ENCODE assay signal across 12 mouse cellular contexts in the genomic region with DNA sequence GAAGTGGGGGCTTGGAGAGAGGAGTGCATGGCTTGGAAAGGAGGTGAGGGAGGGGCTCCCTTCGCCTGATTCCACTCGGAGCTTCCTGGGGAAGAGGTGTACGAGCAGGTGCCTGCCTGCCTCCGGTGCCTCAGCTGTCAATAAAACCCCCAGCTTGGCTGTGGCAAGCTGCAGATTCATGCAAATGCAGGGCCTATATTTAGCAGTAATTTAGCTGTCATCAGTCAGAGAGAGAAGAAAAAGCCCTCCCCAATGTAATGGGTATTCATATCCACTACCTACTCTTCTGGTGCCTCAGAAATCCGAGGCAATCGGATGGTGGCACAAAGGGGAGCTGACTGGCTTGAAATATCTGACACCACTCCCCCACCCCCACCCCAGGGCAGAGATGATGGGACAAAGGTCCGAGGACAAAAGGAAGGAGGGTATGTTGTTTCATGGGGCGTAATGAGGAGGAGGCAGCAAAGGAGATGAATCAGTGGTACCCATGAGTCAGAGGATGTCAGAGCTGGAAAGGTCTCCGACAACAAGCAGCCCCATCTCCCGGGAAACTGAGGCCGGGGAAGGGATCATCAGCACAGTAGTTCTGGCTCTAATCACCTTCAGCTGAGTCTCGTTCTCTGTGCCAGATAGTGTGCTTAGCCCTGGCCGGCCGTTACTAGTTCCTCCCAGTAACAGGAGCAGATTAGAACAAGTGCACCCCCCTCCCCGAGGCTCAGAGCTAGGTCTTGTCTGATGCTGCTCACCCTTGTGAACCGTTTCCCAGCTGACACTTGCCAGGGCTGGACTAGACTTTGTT.
DNase-seq lines count a peak whose midpoint lies in the region; ATAC-seq lines count a peak whose summit lies in the region.
"Had no signal": no experiment of that assay in that cellular context is flagged by ENCODE, and none has a peak within 500 bp of the region (broad histone marks: within the 10 kb centered on the region; RNA-seq: fewer than 3 reads in every experiment).

No protein-coding gene starts in this region.

- WGBS in embryonic facial prominence, embryonic 15.5 days = 55% methylated on average over 16 of the region's 16 CpGs
- WGBS in embryonic facial prominence, embryonic 10.5 days = 64% methylated on average over 16 of the region's 16 CpGs
- 45% methylated on average over 16 of the region's 16 CpGs for WGBS in midbrain, embryonic 14.5 days
- 63% methylated on average over 16 of the region's 16 CpGs for WGBS in midbrain, embryonic 11.5 days

- no peak overlapping the region for H3K4me2 ChIP-seq in embryonic facial prominence, embryonic 15.5 days (replicated peaks)
- no peak overlapping the region for H3K4me2 ChIP-seq in midbrain, embryonic 14.5 days (ENCODE audit: low read length)
- no peak overlapping the region for H3K4me2 ChIP-seq in midbrain, embryonic 11.5 days
- H3K4me2 ChIP-seq: liver, embryonic 12.5 days had no signal

- H3K36me3 ChIP-seq in embryonic facial prominence, embryonic 15.5 days = no peaks in the 10 kb centered on the region
- H3K36me3 ChIP-seq in embryonic facial prominence, embryonic 10.5 days (replicated peaks) = no peaks in the 10 kb centered on the region
- no peaks in the 10 kb centered on the region for H3K36me3 ChIP-seq in midbrain, embryonic 14.5 days (ENCODE audit: control insufficient read depth, insufficient read depth, low read length)
- no peaks in the 10 kb centered on the region for H3K36me3 ChIP-seq in midbrain, embryonic 11.5 days (ENCODE audit: control insufficient read depth, insufficient read depth, low read length)
- H3K36me3 ChIP-seq: heart, embryonic 10.5 days; liver, embryonic 12.5 days had no signal

- no peaks in the 10 kb centered on the region for H3K27me3 ChIP-seq in embryonic facial prominence, embryonic 15.5 days
- no peaks in the 10 kb centered on the region for H3K27me3 ChIP-seq in embryonic facial prominence, embryonic 10.5 days (replicated peaks; ENCODE audit: low read depth, poor library complexity, severe bottlenecking)
- H3K27me3 ChIP-seq in midbrain, embryonic 14.5 days (ENCODE audit: control insufficient read depth, insufficient read depth, low read length) = no peaks in the 10 kb centered on the region
- no peaks in the 10 kb centered on the region for H3K27me3 ChIP-seq in midbrain, embryonic 11.5 days (ENCODE audit: control insufficient read depth, insufficient read depth, low read length)
- H3K27me3 ChIP-seq: liver, embryonic 12.5 days had no signal

- peak; percentile 43; the same call in 1 of the 2 replicates for ATAC-seq in embryonic facial prominence, embryonic 15.5 days (ENCODE audit: insufficient number of reproducible peaks, low FRiP score, low TSS enrichment, low read depth)
- no peak for ATAC-seq in midbrain, embryonic 14.5 days (ENCODE audit: low FRiP score, low TSS enrichment)
- no peak for ATAC-seq in midbrain, embryonic 11.5 days (ENCODE audit: low FRiP score)
- ATAC-seq: activated CD4-positive, CD25-positive, alpha-beta regulatory T cell, adult 4 months; liver, embryonic 12.5 days had no signal

- no peaks in the 10 kb centered on the region for H3K4me1 ChIP-seq in embryonic facial prominence, embryonic 15.5 days
- 0 out of 2 replicates have a peak, but pooled peaks cover 3% of the 10 kb centered on the region for H3K4me1 ChIP-seq in embryonic facial prominence, embryonic 10.5 days
- 0 out of 2 replicates have a peak, but pooled peaks cover 3% of the 10 kb centered on the region for H3K4me1 ChIP-seq in midbrain, embryonic 14.5 days (ENCODE audit: control insufficient read depth, insufficient read depth, low read length)
- H3K4me1 ChIP-seq in midbrain, embryonic 11.5 days (ENCODE audit: control insufficient read depth, insufficient read depth, low read length) = no peaks in the 10 kb centered on the region
- H3K4me1 ChIP-seq: heart, embryonic 10.5 days; liver, embryonic 12.5 days had no signal

- no peaks in the 10 kb centered on the region for H3K9me3 ChIP-seq in embryonic facial prominence, embryonic 15.5 days (replicated peaks)
- H3K9me3 ChIP-seq in embryonic facial prominence, embryonic 10.5 days = no peaks in the 10 kb centered on the region
- H3K9me3 ChIP-seq in midbrain, embryonic 14.5 days (ENCODE audit: control insufficient read depth, low read length) = no peaks in the 10 kb centered on the region
- no peaks in the 10 kb centered on the region for H3K9me3 ChIP-seq in midbrain, embryonic 11.5 days (ENCODE audit: control insufficient read depth, low read length)
- H3K9me3 ChIP-seq: heart, embryonic 10.5 days had no signal

- no peak overlapping the region for H3K4me3 ChIP-seq in embryonic facial prominence, embryonic 15.5 days (replicated peaks)
- H3K4me3 ChIP-seq in embryonic facial prominence, embryonic 10.5 days = no peak overlapping the region
- no peak overlapping the region for H3K4me3 ChIP-seq in midbrain, embryonic 14.5 days (replicated peaks; ENCODE audit: low read depth, low read length)
- no peak overlapping the region for H3K4me3 ChIP-seq in midbrain, embryonic 11.5 days (ENCODE audit: low read depth, low read length)
- H3K4me3 ChIP-seq: heart, embryonic 10.5 days; liver, embryonic 12.5 days had no signal

- no peak overlapping the region for H3K9ac ChIP-seq in embryonic facial prominence, embryonic 15.5 days
- no peak overlapping the region for H3K9ac ChIP-seq in midbrain, embryonic 14.5 days (replicated peaks; ENCODE audit: low read length)
- H3K9ac ChIP-seq in midbrain, embryonic 11.5 days (ENCODE audit: low read length) = no peak overlapping the region
- H3K9ac ChIP-seq: liver, embryonic 12.5 days had no signal

- H3K27ac ChIP-seq in embryonic facial prominence, embryonic 15.5 days (replicated peaks) = no peak overlapping the region
- no peak overlapping the region for H3K27ac ChIP-seq in embryonic facial prominence, embryonic 10.5 days (replicated peaks)
- no peak overlapping the region for H3K27ac ChIP-seq in midbrain, embryonic 14.5 days (replicated peaks; ENCODE audit: low read depth, low read length)
- no peak overlapping the region for H3K27ac ChIP-seq in midbrain, embryonic 11.5 days (ENCODE audit: low read depth, low read length)
- H3K27ac ChIP-seq: heart, embryonic 10.5 days; liver, embryonic 12.5 days had no signal

- DNase-seq in embryonic facial prominence, embryonic 10.5 days (ENCODE audit: low spot score) = no peak
- peak; percentile 10 for DNase-seq in midbrain, embryonic 14.5 days
- no peak for DNase-seq in midbrain, embryonic 11.5 days (ENCODE audit: low spot score, missing footprints)
- peak; percentile 24 to 28 for DNase-seq in layer of hippocampus, postnatal 10 days (ENCODE audit: low spot score in 2 of 2)
- DNase-seq in right cerebral cortex, postnatal 4 days = peak; percentile 22
- DNase-seq in B cell, adult 2 months = no peak
- no peak for DNase-seq in c-Kit-positive CD71-positive TER-119-positive erythroid progenitor cells, embryonic 14.5 days (ENCODE audit: low spot score)
- DNase-seq: kidney, postnatal 14 days had no signal

Comparison
In these comparisons a context has a peak if more than half of its experiments do, and no peak if none do; other contexts are left out.
1. DNase-seq: peak in midbrain, embryonic 14.5 days (single experiment), layer of hippocampus, postnatal 10 days (2 of 2) and right cerebral cortex, postnatal 4 days (single experiment); none in embryonic facial prominence, embryonic 10.5 days (single experiment), midbrain, embryonic 11.5 days (single experiment), B cell, adult 2 months (0 of 2) and c-Kit-positive CD71-positive TER-119-positive erythroid progenitor cells, embryonic 14.5 days (single experiment).